Mouse (Mus musculus) CH12.LX (cell line): Measurements from ENCODE around the gene Plcb2. TPM values are rescaled to one million over a fixed set of nuclear protein-coding genes. Genes with fewer than 3 reads are reported as not detected.

Source experiments
- DNase-seq: peaks from one replicate; pipeline ENCODE4 v3.0.0-alpha.2; 2013; ENCODE audit errors: extremely low read depth
- H3K27ac ChIP-seq: 2 replicates; pipeline ENCODE4 v1.5.1; 2012; ENCODE audit warnings: low read depth, mild to moderate bottlenecking, control low read depth, moderate library complexity; ENCODE audit not compliant: insufficient read depth
- H3K27me3 ChIP-seq: replicated peaks from 2 replicates; pipeline ENCODE3; 2012; ENCODE audit warnings: inconsistent platforms
- H3K36me3 ChIP-seq, 2 experiments: replicated peaks in 1 of 2; 2 replicates each; pipeline versions ENCODE3 to v1.6.1; 2012; ENCODE audit warnings: inconsistent platforms in 1 of 2, low read length in 1 of 2, mild to moderate bottlenecking in 1 of 2, mixed read lengths in 1 of 2, moderate library complexity in 1 of 2; ENCODE audit not compliant: control insufficient read depth in 1 of 2, insufficient read depth in 1 of 2
- H3K4me1 ChIP-seq, 2 experiments: 2 replicates each; pipeline ENCODE4 v1.6.1; 2012; ENCODE audit warnings: inconsistent platforms in 1 of 2, moderate library complexity in 1 of 2; ENCODE audit not compliant: insufficient read depth in 2 of 2, control insufficient read depth in 1 of 2
- H3K4me2 ChIP-seq: 2 replicates; pipeline ENCODE4 v1.6.1; 2012; ENCODE audit warnings: low read depth, mild to moderate bottlenecking, control low read depth; ENCODE audit not compliant: poor library complexity, insufficient read depth, severe bottlenecking
- H3K4me3 ChIP-seq, 3 experiments: fragments of 150-350 bp in 1 of 3; sonication (generic) in 1 of 3; replicated peaks in 1 of 3; 2 replicates each; pipeline versions ENCODE3 to v1.5.1; 2011 to 2012; ENCODE audit warnings: low read depth in 2 of 3, low read length in 2 of 3, mild to moderate bottlenecking in 2 of 3, moderate library complexity in 2 of 3, control low read depth in 1 of 3, improper control_type of control experiment in 1 of 3, inconsistent platforms in 1 of 3, mixed read lengths in 1 of 3; ENCODE audit not compliant: poor library complexity in 1 of 3
- H3K79me2 ChIP-seq: replicated peaks from 2 replicates; pipeline ENCODE4 v1.6.1; 2012; ENCODE audit warnings: mild to moderate bottlenecking, moderate library complexity; ENCODE audit not compliant: control insufficient read depth, poor library complexity, insufficient read depth, severe bottlenecking; ENCODE audit errors: extremely low read depth
- H3K9ac ChIP-seq: 2 replicates; pipeline ENCODE4 v1.6.1; 2012; ENCODE audit warnings: low read depth, mild to moderate bottlenecking, control low read depth, moderate library complexity; ENCODE audit not compliant: insufficient read depth
- H3K9me3 ChIP-seq: replicated peaks from 2 replicates; pipeline ENCODE3; 2012; ENCODE audit warnings: low read length, inconsistent platforms, mixed read lengths
- BHLHE40 ChIP-seq: IDR thresholded peaks from 2 replicates; pipeline ENCODE4 v1.6.1; 2011; ENCODE audit warnings: mild to moderate bottlenecking, low read depth, low read length, improper control_type of control experiment
- CTCF ChIP-seq, 2 experiments: IDR thresholded peaks in 1 of 2; conservative IDR thresholded peaks in 1 of 2; 2 replicates each; pipeline ENCODE4 v1.5.1; 2011 to 2012; ENCODE audit warnings: low read depth in 2 of 2, low read length in 2 of 2, improper control_type of control experiment in 1 of 2, inconsistent platforms in 1 of 2, mild to moderate bottlenecking in 1 of 2, moderate library complexity in 1 of 2
- ELF1 ChIP-seq: IDR thresholded peaks from 2 replicates; pipeline ENCODE4 v1.6.1; 2014; ENCODE audit warnings: low read depth, mild to moderate bottlenecking, inconsistent platforms, low read length, improper control_type of control experiment
- EP300 ChIP-seq: IDR thresholded peaks from 2 replicates; pipeline ENCODE4 v1.6.1; 2011; ENCODE audit warnings: low read length, improper control_type of control experiment
- HCFC1 ChIP-seq: IDR thresholded peaks from 2 replicates; pipeline ENCODE4 v1.6.1; 2012; ENCODE audit warnings: low read depth, mild to moderate bottlenecking, inconsistent platforms, low read length, improper control_type of control experiment
- JUN ChIP-seq: IDR thresholded peaks from 2 replicates; pipeline ENCODE4 v1.6.1; 2011; ENCODE audit warnings: low read depth, mild to moderate bottlenecking, low read length, improper control_type of control experiment, moderate library complexity; ENCODE audit not compliant: insufficient read depth
- KAT2A ChIP-seq: IDR thresholded peaks from 2 replicates; pipeline ENCODE4 v1.6.1; 2012; ENCODE audit warnings: low read length, improper control_type of control experiment, inconsistent platforms; ENCODE audit not compliant: insufficient replicate concordance
- MAFK ChIP-seq: IDR thresholded peaks from 2 replicates; pipeline ENCODE4 v1.6.1; 2011; ENCODE audit warnings: low read length, improper control_type of control experiment; ENCODE audit not compliant: insufficient replicate concordance
- MAZ ChIP-seq: IDR thresholded peaks from 2 replicates; pipeline ENCODE4 v1.6.1; 2012; ENCODE audit warnings: low read depth, mild to moderate bottlenecking, inconsistent platforms, low read length, improper control_type of control experiment, moderate library complexity
- MEF2A ChIP-seq: IDR thresholded peaks from 2 replicates; pipeline ENCODE4 v1.6.1; 2014; ENCODE audit warnings: low read depth, mild to moderate bottlenecking, inconsistent platforms, low read length, improper control_type of control experiment, borderline replicate concordance
- MYC ChIP-seq: IDR thresholded peaks from 2 replicates; pipeline ENCODE4 v1.6.1; 2011; ENCODE audit warnings: low read depth, mild to moderate bottlenecking, improper control_type of control experiment, low read length
- NELFE ChIP-seq: IDR thresholded peaks from 2 replicates; pipeline ENCODE4 v1.6.1; 2011; ENCODE audit warnings: low read depth, low read length, improper control_type of control experiment
- NRF1 ChIP-seq: IDR thresholded peaks from 2 replicates; pipeline ENCODE4 v1.6.1; 2014; ENCODE audit warnings: low read depth, mild to moderate bottlenecking, inconsistent platforms, low read length, improper control_type of control experiment, moderate library complexity
- POLR2A ChIP-seq: IDR thresholded peaks from 2 replicates; pipeline ENCODE4 v1.6.1; 2011; ENCODE audit warnings: low read depth, mild to moderate bottlenecking, improper control_type of control experiment, low read length
- RAD21 ChIP-seq: IDR thresholded peaks from 2 replicates; pipeline ENCODE4 v1.6.1; 2011; ENCODE audit warnings: low read depth, mild to moderate bottlenecking, low read length, improper control_type of control experiment, moderate library complexity
- SIN3A ChIP-seq: IDR thresholded peaks from 2 replicates; pipeline ENCODE4 v1.6.1; 2012; ENCODE audit warnings: low read length, improper control_type of control experiment, inconsistent platforms
- TBP ChIP-seq: conservative IDR thresholded peaks from 2 replicates; pipeline ENCODE4 v1.6.1; 2011; ENCODE audit warnings: low read depth, low read length, improper control_type of control experiment
- TCF12 ChIP-seq: IDR thresholded peaks from 2 replicates; pipeline ENCODE4 v1.6.1; 2014; ENCODE audit warnings: low read depth, mild to moderate bottlenecking, inconsistent platforms, low read length, improper control_type of control experiment
- UBTF ChIP-seq: IDR thresholded peaks from 2 replicates; pipeline ENCODE4 v1.6.1; 2012; ENCODE audit warnings: low read depth, mild to moderate bottlenecking, inconsistent platforms, low read length, improper control_type of control experiment, moderate library complexity
- USF2 ChIP-seq: conservative IDR thresholded peaks from 2 replicates; pipeline ENCODE4 v1.6.1; 2011; ENCODE audit warnings: low read depth, low read length, improper control_type of control experiment
- ZMIZ1 ChIP-seq: IDR thresholded peaks from 2 replicates; pipeline ENCODE4 v1.6.1; 2012; ENCODE audit warnings: low read depth, mild to moderate bottlenecking, inconsistent platforms, low read length, improper control_type of control experiment
- ZNF384 ChIP-seq: IDR thresholded peaks from 2 replicates; pipeline ENCODE4 v1.6.1; 2012; ENCODE audit warnings: low read depth, low read length, improper control_type of control experiment, inconsistent platforms
- dilution Hi-C: fragments of 300-500 bp; cut with MboI; formaldehyde crosslinking; loops from 2 replicates; pipeline ENCODE4 v1.14.3; 2020; ENCODE audit warnings: low sequenced_read_pairs; ENCODE audit not compliant: extremely low pct_unique_long_range_greater_than_20kb, extremely low pct_ligation_motif_present
- in situ Hi-C: fragments of 300-500 bp; cut with MboI; formaldehyde crosslinking; loops from 3 replicates; pipeline ENCODE4 v1.14.3; 2019; ENCODE audit warnings: low sequenced_read_pairs, low pct_ligation_motif_present, low pct_unique_long_range_greater_than_20kb, mixed read lengths
- polyA plus RNA-seq: library from polyadenylated mRNA; unstranded; fragments of >175 nt; gene quantifications from 2 replicates; pipeline ENCODE4 v1.2.1, GENCODE M21; 2012; ENCODE audit warnings: low read depth; ENCODE audit not compliant: insufficient read length
- total RNA-seq, 2 experiments: library from RNA; depleted of rRNA; stranded (reverse); fragments of 300-350 nt in 1 of 2; fragments of >200 nt in 1 of 2; gene quantifications; 2 replicates each; pipeline ENCODE4 v1.2.3; 2012 to 2014

Plcb2 gene
- total and polyA plus RNA-seq, 3 experiments: 5.7 to 22.3 (median 7.8) TPM

DNA sequence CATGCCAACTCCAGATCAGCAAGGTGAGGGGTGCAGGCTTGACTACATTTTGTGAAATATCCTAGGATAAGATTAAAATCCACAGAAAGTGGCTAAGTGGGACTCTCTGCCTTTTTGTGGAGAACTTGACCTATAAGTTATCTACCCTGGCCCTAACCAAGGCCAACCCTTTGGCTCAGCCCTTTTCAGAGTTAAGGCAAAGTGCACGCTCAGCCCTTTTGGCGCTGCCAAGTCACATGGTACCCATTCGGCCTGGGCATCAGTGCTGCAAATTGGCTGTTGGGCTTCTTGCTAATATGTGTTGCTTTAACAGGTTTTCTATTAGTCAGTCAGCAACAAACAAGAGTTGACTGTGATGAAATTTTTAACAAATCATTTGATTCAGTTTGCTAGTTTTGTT lies 40.4 kb downstream of the Plcb2 start:
- Histone ChIP-seq H3K36me3 (no peaks in the 10 kb centered on the region), H3K27me3 (no peaks in the 10 kb centered on the region), H3K79me2 (no peaks in the 10 kb centered on the region), H3K9me3 (no peaks in the 10 kb centered on the region), H3K9ac (no peak overlapping the region), H3K4me3 (no peak overlapping the region), H3K27ac (no peak overlapping the region), H3K4me1 (peaks cover 0 to 14% of the 10 kb centered on the region in 2 experiments; a peak in 2 of 4 replicates), H3K4me2 (no peak overlapping the region)
- no peak for TF ChIP-seq SIN3A
- no peak for TF ChIP-seq UBTF
- TF ChIP-seq ZNF384: no peak
- TF ChIP-seq TBP: no peak
- no peak for TF ChIP-seq EP300
- TF ChIP-seq NELFE: no peak
- no peak for TF ChIP-seq CTCF (conservative IDR thresholded peaks at IDR 0.05 in 1 of 2, IDR thresholded peaks at IDR 0.05 in 1 of 2; ENCODE audit: low read depth in 2 of 2, low read length in 2 of 2)
- no peak for TF ChIP-seq POLR2A
- TF ChIP-seq BHLHE40: no peak
- no peak for DNase-seq
- in situ Hi-C loops: loop anchor here (5.0 kb wide), 1 partner anchor 45 kb away; no protein-coding TSS in a partner anchor
- dilution Hi-C loops: no loop called here

DNA sequence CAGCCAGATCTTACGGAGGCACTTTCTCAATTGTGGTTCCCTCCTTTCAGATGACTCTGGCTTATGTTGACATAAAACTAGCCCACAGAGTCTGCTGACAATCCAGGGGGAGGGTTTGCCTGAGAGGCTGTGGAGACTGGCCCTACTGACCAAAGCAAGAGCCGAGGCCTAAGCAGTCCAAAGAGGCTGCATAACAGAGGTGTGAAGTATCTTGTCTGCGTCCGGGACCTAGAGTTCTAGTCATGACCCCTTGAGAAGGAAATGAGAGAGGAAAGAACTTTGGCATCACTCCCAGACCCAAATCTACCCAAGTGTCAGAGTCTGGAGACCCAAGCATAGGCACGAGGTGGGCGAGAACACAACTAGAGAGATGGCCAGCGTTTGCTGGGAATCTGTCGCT lies 41.5 kb downstream of the Plcb2 start:
- dilution Hi-C loops: no loop called here
- Histone ChIP-seq H3K9me3 (no peaks in the 10 kb centered on the region), H3K79me2 (no peaks in the 10 kb centered on the region), H3K4me2 (no peak overlapping the region)
- TF ChIP-seq BHLHE40: no peak
- no peak for TF ChIP-seq TCF12
- TF ChIP-seq NRF1: no peak
- no peak for TF ChIP-seq ZMIZ1
- TF ChIP-seq JUN: no peak
- no peak for TF ChIP-seq MEF2A
- no peak for TF ChIP-seq HCFC1
- no peak for TF ChIP-seq TBP
- TF ChIP-seq MYC: no peak
- no peak for TF ChIP-seq USF2
- no peak for TF ChIP-seq RAD21
- TF ChIP-seq ELF1: no peak
- TF ChIP-seq MAZ: no peak
- TF ChIP-seq POLR2A: no peak
- TF ChIP-seq MAFK: no peak
- TF ChIP-seq KAT2A: no peak
- TF ChIP-seq, all 38 proteins: peak for 0
- peaks cover 0 to 12% of the 10 kb centered on the region in 2 experiments; a peak in 2 of 4 replicates for H3K4me1 ChIP-seq
- in situ Hi-C loops: loop anchor here (5.0 kb wide), 1 partner anchor 44 kb away; no protein-coding TSS in a partner anchor
- no peak overlapping the region for H3K27ac ChIP-seq
- H3K36me3 ChIP-seq: no peaks in the 10 kb centered on the region
- DNase-seq: no peak
- H3K27me3 ChIP-seq: no peaks in the 10 kb centered on the region
- no peak overlapping the region for H3K4me3 ChIP-seq
- H3K9ac ChIP-seq: no peak overlapping the region
